Mouse (Mus musculus) heart, embryonic 12.5 days (tissue): ENCODE data around the gene Rasd1. TPM values are rescaled to one million over a fixed set of nuclear protein-coding genes. Genes with fewer than 3 reads are reported as not detected.

ENCODE experiments used
- ATAC-seq: fragments of 200-750 bp; cut with Nextera tagmentation; 2 replicates; pipeline ENCODE4 v1.8.0; 2017; ENCODE audit warnings: moderate TSS enrichment, moderate library complexity; ENCODE audit not compliant: insufficient number of reproducible peaks, low FRiP score
- H3K27ac ChIP-seq: fragments of 300-500 bp; sonication (generic); 2 replicates; pipeline ENCODE4 v1.5.1; 2016; ENCODE audit warnings: mild to moderate bottlenecking, moderate library complexity; ENCODE audit not compliant: poor library complexity, severe bottlenecking
- H3K27me3 ChIP-seq: fragments of 300-500 bp; sonication (generic); replicated peaks from 2 replicates; pipeline ENCODE4 v1.6.1; 2016; ENCODE audit warnings: mild to moderate bottlenecking, moderate library complexity
- H3K36me3 ChIP-seq: fragments of 300-500 bp; sonication (generic); 2 replicates; pipeline ENCODE4 v1.6.1; 2016; ENCODE audit warnings: mild to moderate bottlenecking, moderate library complexity
- H3K4me1 ChIP-seq: fragments of 300-500 bp; sonication (generic); replicated peaks from 2 replicates; pipeline ENCODE4 v1.6.1; 2016; ENCODE audit warnings: mild to moderate bottlenecking
- H3K4me2 ChIP-seq: fragments of 300-500 bp; sonication (generic); 2 replicates; pipeline ENCODE4 v1.6.1; 2016; ENCODE audit warnings: mild to moderate bottlenecking, moderate library complexity
- H3K4me3 ChIP-seq: fragments of 300-500 bp; sonication (generic); 2 replicates; pipeline ENCODE4 v1.5.1; 2016; ENCODE audit warnings: mild to moderate bottlenecking
- H3K9ac ChIP-seq: fragments of 300-500 bp; sonication (generic); 2 replicates; pipeline ENCODE4 v1.6.1; 2016; ENCODE audit warnings: mild to moderate bottlenecking, moderate library complexity
- H3K9me3 ChIP-seq: fragments of 300-500 bp; sonication (generic); replicated peaks from 2 replicates; pipeline ENCODE4 v1.6.1; 2016; ENCODE audit warnings: mild to moderate bottlenecking, moderate library complexity
- WGBS: fragments of 180-500 bp; shearing (Covaris S2); methylation state at CpG from one replicate; pipeline ENCODE4 v1.1.7; 2016; 5-methylcytosine and 5-hydroxymethylcytosine counted together
- polyA plus RNA-seq: library from polyadenylated mRNA; unstranded; fragments of >200 nt; fragmentation: Nextera tagmentation; extraction: Ambion mirVana; gene quantifications from 2 replicates; pipeline ENCODE4 v1.2.1, GENCODE M21; 2016

Gene Rasd1
- polyA plus RNA-seq, result 13.5 TPM in 2 replicates

DNA sequence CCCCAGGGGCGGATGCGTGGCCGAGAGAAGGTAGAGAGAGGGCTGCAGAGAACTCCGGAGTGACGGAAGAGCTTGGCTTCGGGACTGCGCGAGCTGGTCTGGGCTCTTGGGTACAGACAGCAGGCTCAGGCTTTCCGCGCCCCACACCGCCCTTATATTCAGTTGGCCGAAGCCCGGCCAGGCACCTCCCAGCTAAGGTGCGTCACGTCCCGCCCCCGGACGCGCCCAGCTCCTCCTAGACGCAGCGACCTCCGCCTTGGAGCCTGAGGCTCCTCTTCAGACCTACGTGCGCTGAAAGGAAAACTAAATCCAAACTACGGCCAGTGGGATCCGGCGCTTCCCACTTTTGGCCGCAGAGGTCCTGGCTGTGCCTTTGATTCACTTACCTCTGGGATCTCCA lies at the start of gene Rasd1:
Gene Rasd1, minus strand, starts transcription at position 127 of the 400 bp plus-strand sequence.
- no peaks in the 10 kb centered on the region for H3K9me3 ChIP-seq
- peak within 1 kb of the TSS; percentile 81 for H3K9ac ChIP-seq
- peak within 1 kb of the TSS; percentile 63 for H3K4me3 ChIP-seq
- peaks cover 62% of the 10 kb centered on the region for H3K4me1 ChIP-seq
- peak within 1 kb of the TSS; percentile 82 for H3K27ac ChIP-seq
- peak within 1 kb of the TSS; percentile 97 for H3K4me2 ChIP-seq
- H3K27me3 ChIP-seq, result no peaks in the 10 kb centered on the region
- peak; percentile 83 for ATAC-seq
- peaks cover 21% of the 10 kb centered on the region for H3K36me3 ChIP-seq
- WGBS, result under 1% methylated on average over 28 of the region's 28 CpGs

DNA sequence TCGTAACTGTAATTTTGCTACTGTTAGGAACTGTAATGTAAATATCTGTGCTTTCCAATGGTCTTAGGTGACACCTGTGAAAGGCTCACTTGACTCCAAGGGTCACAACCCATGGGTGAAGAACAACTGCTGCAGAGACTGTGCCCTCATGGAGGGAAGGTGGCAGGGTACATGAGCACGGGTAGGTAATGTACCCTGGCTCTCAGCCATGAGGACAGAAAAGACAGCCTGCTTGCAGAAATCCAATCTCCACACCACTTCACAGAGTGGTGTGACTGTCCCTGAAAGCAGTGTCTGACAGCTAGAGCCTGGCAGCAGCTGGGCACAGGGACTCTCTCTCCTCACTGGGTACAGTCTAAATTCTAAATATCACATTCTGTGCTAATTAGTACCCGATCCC lies 46.8 kb upstream of the Rasd1 start:
- H3K36me3 ChIP-seq, result no peaks in the 10 kb centered on the region
- no peak overlapping the region for H3K4me2 ChIP-seq
- no peak overlapping the region for H3K27ac ChIP-seq
- no peak for ATAC-seq
- 74% methylated on average over 3 of the region's 3 CpGs for WGBS
- peaks cover 10% of the 10 kb centered on the region; the same call in 1 of the 2 replicates for H3K4me1 ChIP-seq
- 0 out of 2 replicates have a peak, but pooled peaks cover 4% of the 10 kb centered on the region for H3K27me3 ChIP-seq
- no peak overlapping the region for H3K4me3 ChIP-seq
- no peaks in the 10 kb centered on the region for H3K9me3 ChIP-seq
- 0 out of 2 replicates have a peak overlapping the region, but pooled peaks have one; percentile 9 for H3K9ac ChIP-seq

DNA sequence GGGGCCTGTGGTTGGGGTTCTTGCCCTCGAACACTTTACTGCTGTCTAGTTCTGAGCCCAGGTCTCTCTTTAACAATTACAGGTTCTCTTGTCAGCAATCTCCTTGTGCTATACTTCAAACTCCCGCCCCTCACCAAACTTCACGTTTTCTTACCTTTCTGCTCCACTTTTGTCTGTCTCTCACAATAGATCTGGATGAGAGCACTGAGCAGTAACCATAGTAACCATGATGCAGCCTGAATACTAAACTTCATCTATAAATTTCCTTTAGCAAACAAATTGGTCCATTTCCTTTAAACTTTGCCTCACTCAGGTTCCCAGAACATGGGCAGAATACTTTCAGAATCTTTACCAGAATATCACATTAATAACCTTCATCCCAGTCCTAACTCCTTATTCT lies 44.7 kb upstream of the Rasd1 start:
- 0 out of 2 replicates have a peak, but pooled peaks cover 4% of the 10 kb centered on the region for H3K27me3 ChIP-seq
- no peak overlapping the region for H3K27ac ChIP-seq
- H3K9me3 ChIP-seq, result no peaks in the 10 kb centered on the region
- no peak for ATAC-seq
- H3K36me3 ChIP-seq, result no peaks in the 10 kb centered on the region
- H3K4me1 ChIP-seq, result peaks cover 7% of the 10 kb centered on the region; the same call in 1 of the 2 replicates
- WGBS, result 67% methylated on average over 3 of the region's 3 CpGs
- no peak overlapping the region for H3K4me3 ChIP-seq
- H3K4me2 ChIP-seq, result no peak overlapping the region
- H3K9ac ChIP-seq, result no peak overlapping the region

DNA sequence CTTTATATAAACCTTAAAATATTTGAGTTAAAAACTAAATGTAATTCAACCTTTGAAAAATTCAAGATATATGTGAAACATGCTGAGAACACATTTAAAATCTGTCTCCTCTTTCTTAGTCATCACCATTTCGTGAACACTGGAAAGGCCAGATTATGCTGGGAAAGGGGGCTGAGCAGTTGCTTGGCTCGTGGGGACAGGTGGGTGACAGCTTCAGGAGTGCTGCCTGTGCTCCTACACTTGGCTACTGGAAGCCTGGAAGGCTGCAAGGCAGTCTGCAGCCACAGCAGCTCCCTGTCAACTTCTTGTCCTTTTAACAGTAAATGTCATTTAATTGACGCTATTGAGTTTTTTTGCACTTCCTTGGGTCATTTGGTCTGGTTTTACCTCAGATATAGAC lies 41.1 kb upstream of the Rasd1 start:
- Histone ChIP-seq H3K36me3 (no peaks in the 10 kb centered on the region), H3K27me3 (0 out of 2 replicates have a peak, but pooled peaks cover 4% of the 10 kb centered on the region), H3K27ac (no peak overlapping the region), H3K4me2 (no peak overlapping the region), H3K9me3 (no peaks in the 10 kb centered on the region), H3K4me3 (no peak overlapping the region), H3K4me1 (no peaks in the 10 kb centered on the region), H3K9ac (no peak overlapping the region)
- 67% methylated on average over 3 of the region's 3 CpGs for WGBS
- no peak for ATAC-seq

DNA sequence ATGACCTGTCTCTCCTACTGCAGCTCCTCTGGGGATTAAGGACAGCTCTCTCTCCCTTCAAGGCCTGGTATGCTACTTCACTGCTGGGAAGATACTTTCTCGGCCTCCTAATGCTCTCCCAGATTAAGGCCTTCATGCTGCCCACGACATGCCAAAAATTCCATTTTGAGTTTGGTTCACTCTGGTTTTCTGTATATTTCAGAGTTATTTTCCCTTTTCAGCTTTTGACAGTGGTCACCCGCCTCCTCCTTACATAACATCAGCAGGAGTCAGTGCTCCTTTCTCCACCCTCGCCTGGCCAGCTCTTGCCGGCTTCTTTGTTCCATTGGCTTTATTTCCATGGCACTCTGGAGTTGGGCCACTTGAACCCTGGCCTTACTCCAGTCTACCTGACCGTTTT lies 40.0 kb upstream of the Rasd1 start:
- Histone ChIP-seq H3K36me3 (no peaks in the 10 kb centered on the region), H3K4me3 (no peak overlapping the region), H3K4me1 (no peaks in the 10 kb centered on the region), H3K9me3 (no peaks in the 10 kb centered on the region), H3K27ac (no peak overlapping the region), H3K27me3 (0 out of 2 replicates have a peak, but pooled peaks cover 4% of the 10 kb centered on the region), H3K4me2 (no peak overlapping the region), H3K9ac (no peak overlapping the region)
- WGBS, result 70% methylated on average over 6 of the region's 6 CpGs
- no peak for ATAC-seq

DNA sequence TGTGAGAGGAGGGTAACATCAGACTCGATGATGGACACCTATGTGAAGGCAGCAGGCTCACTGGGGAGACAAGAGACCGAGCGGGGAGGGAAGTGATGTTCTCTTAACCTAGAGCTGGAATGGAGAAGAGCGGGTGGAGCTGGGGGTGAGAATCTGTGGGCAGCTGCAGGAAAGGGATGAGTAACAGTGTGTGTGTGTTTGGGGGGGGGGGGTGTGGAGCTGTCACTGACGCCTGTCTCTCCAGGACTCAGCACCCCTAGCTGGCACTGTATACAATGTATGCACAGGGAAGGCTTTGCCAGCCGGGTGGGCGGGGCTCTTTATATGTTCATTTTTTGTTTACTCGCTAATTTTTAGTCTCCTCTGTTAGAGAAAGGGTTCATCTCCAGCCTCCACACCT lies 39.1 kb upstream of the Rasd1 start:
- no peaks in the 10 kb centered on the region for H3K36me3 ChIP-seq
- no peak overlapping the region for H3K27ac ChIP-seq
- no peak overlapping the region for H3K4me3 ChIP-seq
- no peaks in the 10 kb centered on the region for H3K9me3 ChIP-seq
- no peak overlapping the region for H3K9ac ChIP-seq
- 0 out of 2 replicates have a peak, but pooled peaks cover 4% of the 10 kb centered on the region for H3K27me3 ChIP-seq
- no peaks in the 10 kb centered on the region for H3K4me1 ChIP-seq
- no peak overlapping the region for H3K4me2 ChIP-seq
- no peak for ATAC-seq
- WGBS, result 77% methylated on average over 8 of the region's 8 CpGs

DNA sequence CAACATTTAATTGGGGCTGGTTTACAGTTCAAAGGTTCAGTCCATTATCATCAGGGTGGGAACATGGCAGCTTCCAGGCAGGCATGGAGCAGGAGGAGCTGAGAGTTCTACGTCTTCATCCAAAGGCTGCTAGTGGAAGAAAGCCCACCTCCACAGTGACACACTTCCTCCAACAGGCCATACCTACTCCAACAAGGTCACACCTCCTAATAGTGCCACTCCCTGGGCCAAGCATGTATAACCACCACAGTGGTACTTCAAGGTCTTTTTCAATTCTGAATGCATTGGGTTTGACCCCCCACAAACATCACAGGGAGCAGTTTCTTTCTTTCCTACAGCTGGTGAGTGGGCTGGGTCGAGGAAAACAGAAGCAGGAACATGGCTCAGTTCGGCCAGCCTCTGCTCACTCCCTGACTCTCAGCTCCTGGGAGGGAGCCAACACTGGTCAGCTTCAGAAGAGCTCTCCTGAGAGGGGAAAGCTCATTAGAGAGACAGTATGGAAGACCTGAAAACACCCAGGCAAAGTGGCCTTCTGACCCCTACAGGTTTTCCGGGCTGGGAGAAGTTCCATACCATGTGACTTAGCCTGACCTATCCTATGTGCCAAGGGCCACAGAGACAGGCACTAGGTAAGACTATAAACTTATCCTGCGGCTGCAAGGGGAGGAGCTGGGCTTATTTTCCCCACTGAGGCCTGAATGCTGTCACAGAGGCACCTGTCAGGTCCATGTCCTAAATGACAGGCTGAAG lies 36.7 kb upstream of the Rasd1 start:
- H3K4me1 ChIP-seq, result no peaks in the 10 kb centered on the region
- H3K4me3 ChIP-seq, result no peak overlapping the region
- no peak overlapping the region for H3K27ac ChIP-seq
- H3K4me2 ChIP-seq, result no peak overlapping the region
- no peaks in the 10 kb centered on the region for H3K27me3 ChIP-seq
- H3K9ac ChIP-seq, result no peak overlapping the region
- WGBS, result 75% methylated on average over 5 of the region's 5 CpGs
- no peaks in the 10 kb centered on the region for H3K9me3 ChIP-seq
- H3K36me3 ChIP-seq, result no peaks in the 10 kb centered on the region
- no peak; the same call in 1 of the 2 replicates for ATAC-seq

DNA sequence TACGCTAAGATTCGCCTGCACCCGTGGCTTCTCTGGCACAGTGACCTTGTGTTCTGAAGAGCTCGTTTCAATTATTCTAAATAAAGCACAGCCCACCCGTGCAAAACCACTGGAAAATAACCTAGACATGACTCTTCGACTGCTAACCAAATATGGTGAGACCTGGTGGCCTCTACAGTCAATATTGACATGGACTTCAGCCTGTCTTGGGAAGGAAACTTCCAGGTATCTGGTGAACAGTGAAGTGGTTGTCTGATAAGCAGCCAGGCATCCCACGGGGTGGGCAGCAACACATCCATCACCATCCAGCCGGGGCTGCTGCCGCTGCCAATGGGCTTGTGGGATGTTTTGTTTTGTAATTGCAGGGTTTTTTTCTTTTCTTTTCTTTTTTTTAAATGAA lies 29.6 kb upstream of the Rasd1 start:
- Histone ChIP-seq H3K27ac (peak overlapping the region; percentile 25), H3K4me2 (peak overlapping the region; percentile 24)
- 31% methylated on average over 9 of the region's 9 CpGs for WGBS

DNA sequence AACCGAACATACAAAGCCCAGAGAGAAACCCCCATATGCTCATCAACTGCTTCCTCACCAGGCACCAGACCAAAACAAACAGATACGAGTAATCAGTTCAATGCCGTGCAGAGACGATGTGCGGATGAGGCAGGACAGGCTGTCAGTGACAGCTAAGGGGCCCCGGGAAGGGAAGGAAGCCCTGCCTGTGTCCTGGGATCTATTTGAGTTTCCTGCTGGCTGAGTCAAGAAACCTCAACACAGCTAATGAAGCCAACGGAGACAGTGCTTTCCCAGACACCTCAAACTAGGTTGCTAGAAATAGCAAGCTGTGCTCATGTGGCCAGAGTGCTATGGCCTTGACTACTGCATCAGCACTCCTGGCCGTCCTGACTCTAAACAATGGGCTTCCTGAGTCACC lies 26.6 kb upstream of the Rasd1 start:
- peaks cover 28% of the 10 kb centered on the region for H3K4me1 ChIP-seq
- 25% methylated on average over 8 of the region's 8 CpGs for WGBS
- no peaks in the 10 kb centered on the region for H3K36me3 ChIP-seq
- H3K9me3 ChIP-seq, result peaks cover 8% of the 10 kb centered on the region; the same call in 1 of the 2 replicates
- H3K27ac ChIP-seq, result peak overlapping the region; percentile 77
- peak; percentile 53; the same call in 1 of the 2 replicates for ATAC-seq
- H3K9ac ChIP-seq, result no peak overlapping the region
- H3K27me3 ChIP-seq, result no peaks in the 10 kb centered on the region
- H3K4me2 ChIP-seq, result no peak overlapping the region
- no peak overlapping the region for H3K4me3 ChIP-seq

More for the DNA sequence above, 29.6 kb upstream of the Rasd1 start:
- ATAC-seq, result no peak
- Histone ChIP-seq H3K36me3 (no peaks in the 10 kb centered on the region), H3K4me3 (no peak overlapping the region), H3K9ac (no peak overlapping the region), H3K27me3 (no peaks in the 10 kb centered on the region), H3K4me1 (peaks cover 28% of the 10 kb centered on the region), H3K9me3 (peaks cover 8% of the 10 kb centered on the region; the same call in 1 of the 2 replicates)

DNA sequence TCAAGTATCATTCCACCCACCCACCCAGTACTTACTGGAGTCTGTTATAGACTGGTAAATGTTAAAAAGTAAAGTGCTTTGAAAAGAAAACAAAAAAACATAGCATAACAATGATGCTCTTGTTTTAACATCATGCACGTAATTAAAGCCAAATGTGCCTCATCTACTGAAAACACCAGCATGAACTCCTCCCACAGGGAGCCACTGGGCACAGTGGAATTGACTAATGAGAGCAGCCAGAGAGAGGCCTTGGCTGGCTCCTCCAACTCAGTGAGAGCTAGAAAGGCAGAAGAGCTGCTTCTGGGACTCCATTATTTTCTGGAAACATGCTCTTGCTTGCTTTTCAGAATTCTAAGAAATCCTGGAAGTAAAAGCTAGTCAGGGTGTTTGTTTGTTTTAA lies 24.7 kb upstream of the Rasd1 start:
- Histone ChIP-seq H3K27me3 (no peaks in the 10 kb centered on the region), H3K4me1 (peaks cover 22% of the 10 kb centered on the region), H3K4me3 (no peak overlapping the region), H3K27ac (no peak overlapping the region), H3K9me3 (peaks cover 8% of the 10 kb centered on the region; the same call in 1 of the 2 replicates), H3K4me2 (no peak overlapping the region), H3K9ac (no peak overlapping the region), H3K36me3 (no peaks in the 10 kb centered on the region)
- ATAC-seq, result no peak
- WGBS, result 72% methylated on average over 1 of the region's 1 CpGs

DNA sequence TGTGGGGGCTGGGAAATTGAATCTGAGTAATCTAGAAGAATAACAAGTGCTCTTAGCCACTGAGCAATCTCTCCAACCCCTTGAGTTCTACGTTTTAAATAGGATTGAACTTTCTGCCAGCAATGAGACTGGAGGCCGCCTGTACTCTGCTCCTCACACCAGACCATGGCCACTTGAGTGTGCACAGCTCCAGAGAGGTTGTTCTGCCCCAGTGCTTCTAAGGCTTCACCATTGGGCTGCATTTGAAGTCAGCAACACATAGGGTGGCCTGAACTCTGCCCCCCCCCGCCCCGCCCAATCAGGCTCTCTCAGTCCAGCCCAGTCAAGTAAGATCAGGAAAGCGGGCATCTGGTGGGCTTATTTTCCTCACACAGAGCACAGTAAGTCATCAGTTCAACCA lies 13.1 kb upstream of the Rasd1 start:
- H3K27ac ChIP-seq, result no peak overlapping the region
- H3K9me3 ChIP-seq, result no peaks in the 10 kb centered on the region
- no peak for ATAC-seq
- no peak overlapping the region for H3K9ac ChIP-seq
- no peaks in the 10 kb centered on the region for H3K36me3 ChIP-seq
- H3K4me2 ChIP-seq, result no peak overlapping the region
- H3K4me1 ChIP-seq, result peaks cover 6% of the 10 kb centered on the region; the same call in 1 of the 2 replicates
- H3K4me3 ChIP-seq, result no peak overlapping the region
- WGBS, result 81% methylated on average over 5 of the region's 5 CpGs
- no peaks in the 10 kb centered on the region for H3K27me3 ChIP-seq
